Mouse (Mus musculus): ENCODE results near the gene Sapcd1. TPM values are rescaled to one million over a fixed set of nuclear protein-coding genes. Genes with fewer than 3 reads are reported as not detected.
"Not testable (repeated sequence)": the region's sequence is repeated elsewhere in the genome, so short reads cannot be mapped to it uniquely, and the experiment has no call there.

Sapcd1 gene
- polyA plus RNA-seq, 1 experiment from 2014 or later = 6.2 TPM

GRCm38 (mm10) chr17:35034896-35035295 lies 7.1 kb upstream of the Sapcd1 start:
- no peak overlapping the region for H3K4me3 ChIP-seq (ENCODE audit: low read depth, low read length)
- H3K9me3 ChIP-seq (replicated peaks; ENCODE audit: control insufficient read depth, low read length) = no peaks in the 10 kb centered on the region
- WGBS = 83% methylated on average over 6 of the region's 6 CpGs
- H3K9ac ChIP-seq (ENCODE audit: low read length) = no peak overlapping the region
- ATAC-seq = no peak
- H3K36me3 ChIP-seq (ENCODE audit: control insufficient read depth, insufficient read depth, low read length) = no peaks in the 10 kb centered on the region
- no peaks in the 10 kb centered on the region for H3K27me3 ChIP-seq (replicated peaks; ENCODE audit: control insufficient read depth, insufficient read depth, low read length)
- H3K4me1 ChIP-seq (ENCODE audit: control insufficient read depth, insufficient read depth, low read length) = no peaks in the 10 kb centered on the region
- H3K27ac ChIP-seq (ENCODE audit: low read depth, low read length) = no peak overlapping the region
- H3K4me2 ChIP-seq (ENCODE audit: low read length) = no peak overlapping the region
- DNase-seq (ENCODE audit: low spot score) = no peak

DNA sequence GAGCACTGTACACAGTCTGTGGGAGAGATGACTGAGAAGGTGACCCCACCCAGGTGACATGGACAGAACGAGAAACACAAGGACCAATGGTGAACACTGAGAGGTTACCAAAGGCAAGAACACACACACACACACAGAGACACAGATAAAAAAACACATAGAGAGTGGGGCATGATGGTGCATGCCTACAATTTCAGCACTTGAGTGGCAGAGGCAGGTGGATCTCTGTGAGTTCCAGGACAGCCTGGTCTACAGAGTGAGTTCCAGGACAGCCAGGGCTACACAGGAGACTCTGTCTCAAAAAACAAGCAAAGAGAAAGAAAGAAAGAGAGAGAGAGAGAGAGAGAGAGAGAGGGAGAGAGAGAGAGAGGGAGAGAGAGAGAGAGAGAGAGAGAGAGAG lies 5.9 kb upstream of the Sapcd1 start:
- ATAC-seq; H3K27ac ChIP-seq (ENCODE audit: low read depth, low read length); H3K4me2 ChIP-seq (ENCODE audit: low read length); H3K4me1 ChIP-seq (ENCODE audit: control insufficient read depth, insufficient read depth, low read length); H3K27me3 ChIP-seq (replicated peaks; ENCODE audit: control insufficient read depth, insufficient read depth, low read length); DNase-seq (ENCODE audit: low spot score); H3K9me3 ChIP-seq (replicated peaks; ENCODE audit: control insufficient read depth, low read length); H3K36me3 ChIP-seq (ENCODE audit: control insufficient read depth, insufficient read depth, low read length); H3K9ac ChIP-seq (ENCODE audit: low read length); H3K4me3 ChIP-seq (ENCODE audit: low read depth, low read length): not testable (repeated sequence)
- WGBS = 79% methylated on average over 1 of the region's 1 CpGs

DNA sequence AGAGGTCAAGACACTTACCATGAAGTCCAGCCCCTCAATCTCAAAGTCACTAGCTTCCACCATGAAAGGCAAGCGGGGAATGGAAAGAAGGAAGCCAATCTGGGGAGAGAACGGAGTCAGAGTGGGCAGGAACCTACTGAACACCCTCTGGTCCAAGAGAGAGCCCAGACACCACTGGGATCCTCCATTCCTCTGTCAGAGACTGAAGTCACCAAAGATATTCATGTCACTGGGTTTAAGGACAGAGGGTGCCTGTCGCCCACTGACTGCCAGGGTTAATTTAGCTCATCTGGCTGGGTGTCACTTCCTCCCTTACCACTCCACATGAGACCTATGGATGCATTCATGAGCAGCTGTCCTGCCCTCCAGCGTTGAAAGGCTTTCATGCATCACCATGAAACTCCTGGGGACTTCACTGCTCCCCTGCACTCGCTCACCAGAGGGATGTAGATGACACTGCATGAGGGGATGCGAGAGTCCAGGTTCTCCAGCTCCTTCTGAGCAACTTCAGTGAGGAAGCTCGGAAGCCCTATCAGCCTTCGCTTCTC lies 4.6 kb upstream of the Sapcd1 start:
- Histone ChIP-seq H3K4me3 (ENCODE audit: low read depth, low read length) (no peak overlapping the region), H3K9me3 (replicated peaks; ENCODE audit: control insufficient read depth, low read length) (no peaks in the 10 kb centered on the region), H3K4me2 (ENCODE audit: low read length) (no peak overlapping the region), H3K27ac (ENCODE audit: low read depth, low read length) (no peak overlapping the region), H3K36me3 (ENCODE audit: control insufficient read depth, insufficient read depth, low read length) (no peaks in the 10 kb centered on the region), H3K9ac (ENCODE audit: low read length) (no peak overlapping the region), H3K4me1 (ENCODE audit: control insufficient read depth, insufficient read depth, low read length) (peaks cover 6% of the 10 kb centered on the region; the same call in 1 of the 2 replicates), H3K27me3 (replicated peaks; ENCODE audit: control insufficient read depth, insufficient read depth, low read length) (no peaks in the 10 kb centered on the region)
- DNase-seq (ENCODE audit: low spot score) (no peak), ATAC-seq (no peak)
- WGBS = 79% methylated on average over 8 of the region's 8 CpGs

GRCm38 (mm10) chr17:35031880-35032279 lies 4.1 kb upstream of the Sapcd1 start:
- no peak overlapping the region for H3K27ac ChIP-seq (ENCODE audit: low read depth, low read length)
- no peaks in the 10 kb centered on the region for H3K27me3 ChIP-seq (replicated peaks; ENCODE audit: control insufficient read depth, insufficient read depth, low read length)
- no peak overlapping the region for H3K9ac ChIP-seq (ENCODE audit: low read length)
- H3K36me3 ChIP-seq (ENCODE audit: control insufficient read depth, insufficient read depth, low read length) = no peaks in the 10 kb centered on the region
- ATAC-seq (no peak), DNase-seq (ENCODE audit: low spot score) (no peak)
- no peak overlapping the region for H3K4me3 ChIP-seq (ENCODE audit: low read depth, low read length)
- peaks cover 8% of the 10 kb centered on the region; the same call in 1 of the 2 replicates for H3K4me1 ChIP-seq (ENCODE audit: control insufficient read depth, insufficient read depth, low read length)
- H3K4me2 ChIP-seq (ENCODE audit: low read length) = no peak overlapping the region
- H3K9me3 ChIP-seq (replicated peaks; ENCODE audit: control insufficient read depth, low read length) = no peaks in the 10 kb centered on the region
- 91% methylated on average over 7 of the region's 7 CpGs for WGBS

DNA sequence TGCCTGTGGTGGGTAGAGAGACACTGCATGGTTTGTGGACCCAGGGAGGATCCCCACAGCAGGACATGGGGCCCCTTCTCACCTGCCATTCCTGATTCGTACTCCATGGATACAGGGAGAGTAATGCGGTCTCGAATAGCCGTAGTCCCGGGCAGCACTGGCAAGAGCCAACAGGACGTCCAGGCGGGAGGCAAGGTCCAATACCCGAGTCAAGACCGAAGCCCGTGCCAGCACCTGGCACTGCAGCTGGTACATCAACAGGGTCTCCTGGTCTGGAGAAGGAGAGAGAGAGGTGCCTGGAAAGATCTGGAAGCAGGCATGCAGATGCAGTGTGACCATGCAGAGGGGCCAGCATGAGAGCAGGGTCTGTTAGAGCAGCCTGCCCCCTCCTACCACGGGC lies 3.5 kb upstream of the Sapcd1 start:
- DNase-seq (ENCODE audit: low spot score) = no peak
- WGBS = 87% methylated on average over 11 of the region's 11 CpGs
- Histone ChIP-seq H3K9ac (ENCODE audit: low read length) (no peak overlapping the region), H3K36me3 (ENCODE audit: control insufficient read depth, insufficient read depth, low read length) (no peaks in the 10 kb centered on the region), H3K4me2 (ENCODE audit: low read length) (no peak overlapping the region), H3K9me3 (replicated peaks; ENCODE audit: control insufficient read depth, low read length) (no peaks in the 10 kb centered on the region), H3K27ac (ENCODE audit: low read depth, low read length) (no peak overlapping the region), H3K4me1 (ENCODE audit: control insufficient read depth, insufficient read depth, low read length) (peaks cover 8% of the 10 kb centered on the region; the same call in 1 of the 2 replicates), H3K27me3 (replicated peaks; ENCODE audit: control insufficient read depth, insufficient read depth, low read length) (no peaks in the 10 kb centered on the region), H3K4me3 (ENCODE audit: low read depth, low read length) (no peak overlapping the region)
- no peak for ATAC-seq

GRCm38 (mm10) chr17:35029691-35030532 lies 2.1 kb upstream of the Sapcd1 start:
- WGBS = 32% methylated on average over 19 of the region's 19 CpGs
- DNase-seq (ENCODE audit: low spot score) (no peak), ATAC-seq (no peak)
- H3K27ac ChIP-seq (ENCODE audit: low read depth, low read length) = no peak overlapping the region
- H3K4me3 ChIP-seq (ENCODE audit: low read depth, low read length) = no peak overlapping the region
- H3K9ac ChIP-seq (ENCODE audit: low read length) = no peak overlapping the region
- no peaks in the 10 kb centered on the region for H3K36me3 ChIP-seq (ENCODE audit: control insufficient read depth, insufficient read depth, low read length)
- H3K9me3 ChIP-seq (replicated peaks; ENCODE audit: control insufficient read depth, low read length) = no peaks in the 10 kb centered on the region
- peaks cover 11% of the 10 kb centered on the region for H3K4me1 ChIP-seq (ENCODE audit: control insufficient read depth, insufficient read depth, low read length)
- peak overlapping the region; percentile 0; the same call in 1 of the 2 replicates for H3K4me2 ChIP-seq (ENCODE audit: low read length)
- no peaks in the 10 kb centered on the region for H3K27me3 ChIP-seq (replicated peaks; ENCODE audit: control insufficient read depth, insufficient read depth, low read length)

- H3K4me3 ChIP-seq (ENCODE audit: low read depth, low read length) = no peak overlapping the region
- H3K4me1 ChIP-seq (ENCODE audit: control insufficient read depth, insufficient read depth, low read length) = peaks cover 11% of the 10 kb centered on the region
- H3K4me2 ChIP-seq (ENCODE audit: low read length) = no peak overlapping the region
- no peak for ATAC-seq
- 84% methylated on average over 2 of the region's 2 CpGs for WGBS
- no peak overlapping the region for H3K27ac ChIP-seq (ENCODE audit: low read depth, low read length)
- H3K27me3 ChIP-seq (replicated peaks; ENCODE audit: control insufficient read depth, insufficient read depth, low read length) = no peaks in the 10 kb centered on the region
- no peak overlapping the region for H3K9ac ChIP-seq (ENCODE audit: low read length)
- no peaks in the 10 kb centered on the region for H3K9me3 ChIP-seq (replicated peaks; ENCODE audit: control insufficient read depth, low read length)
- H3K36me3 ChIP-seq (ENCODE audit: control insufficient read depth, insufficient read depth, low read length) = no peaks in the 10 kb centered on the region
- no peak for DNase-seq (ENCODE audit: low spot score)
Observed at GRCm38 (mm10) chr17:35028315-35028714, 499 bp upstream of the Sapcd1 start.

DNA sequence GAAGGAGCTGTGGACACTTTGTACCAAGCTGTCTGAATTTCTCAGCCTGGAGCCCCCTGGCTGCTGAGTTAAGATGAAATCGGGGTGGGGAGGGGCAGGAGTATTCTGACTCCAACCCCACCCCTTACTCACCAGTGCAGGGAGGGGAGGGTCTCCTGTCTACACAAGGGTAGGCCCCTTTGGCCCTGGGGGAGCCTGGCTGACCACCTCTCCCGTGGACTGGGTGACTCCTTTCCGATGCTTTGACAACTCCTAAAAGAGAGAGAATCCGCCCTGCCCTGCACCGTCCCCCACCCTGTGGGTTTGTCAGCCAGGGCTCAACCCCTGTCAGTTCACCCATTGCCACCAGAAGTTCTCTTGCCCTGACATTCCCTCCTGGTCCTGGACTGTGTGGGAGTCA lies 1.6 kb downstream of the Sapcd1 start:
- Histone ChIP-seq H3K4me1 (ENCODE audit: control insufficient read depth, insufficient read depth, low read length) (peaks cover 14% of the 10 kb centered on the region), H3K9ac (ENCODE audit: low read length) (peak overlapping the region; percentile 37; the same call in 1 of the 2 replicates), H3K4me2 (ENCODE audit: low read length) (peak overlapping the region; percentile 5; the same call in 1 of the 2 replicates), H3K27me3 (replicated peaks; ENCODE audit: control insufficient read depth, insufficient read depth, low read length) (no peaks in the 10 kb centered on the region), H3K4me3 (ENCODE audit: low read depth, low read length) (no peak overlapping the region), H3K36me3 (ENCODE audit: control insufficient read depth, insufficient read depth, low read length) (no peaks in the 10 kb centered on the region), H3K9me3 (replicated peaks; ENCODE audit: control insufficient read depth, low read length) (no peaks in the 10 kb centered on the region), H3K27ac (ENCODE audit: low read depth, low read length) (peak overlapping the region; percentile 80; the same call in 1 of the 2 replicates)
- DNase-seq (ENCODE audit: low spot score) (no peak), ATAC-seq (no peak)
- 83% methylated on average over 5 of the region's 5 CpGs for WGBS
